Mouse (Mus musculus) heart, embryonic 13.5 days (tissue): ENCODE data around the gene Cys1. TPM values are rescaled to one million over a fixed set of nuclear protein-coding genes. Genes with fewer than 3 reads are reported as not detected.
A peak's percentile ranks its signal among the peaks of the same experiment; 100 is the strongest.

Experiments
- ATAC-seq: fragments of 200-750 bp; cut with Nextera tagmentation; 2 replicates; pipeline ENCODE4 v1.8.0; 2017; ENCODE audit warnings: moderate TSS enrichment; ENCODE audit not compliant: insufficient number of reproducible peaks, low FRiP score, low TSS enrichment; ENCODE audit errors: extremely low read depth
- H3K27ac ChIP-seq: fragments of 300-500 bp; sonication (generic); replicated peaks from 2 replicates; pipeline ENCODE4 v1.5.1; 2015; ENCODE audit warnings: moderate library complexity, mild to moderate bottlenecking, inconsistent platforms
- H3K27me3 ChIP-seq: fragments of 300-500 bp; sonication (generic); replicated peaks from 2 replicates; pipeline ENCODE4 v1.6.1; 2015; ENCODE audit warnings: mild to moderate bottlenecking, inconsistent platforms
- H3K36me3 ChIP-seq: fragments of 300-500 bp; sonication (generic); 2 replicates; pipeline ENCODE4 v1.6.1; 2015; ENCODE audit warnings: mild to moderate bottlenecking, inconsistent platforms
- H3K4me1 ChIP-seq: fragments of 300-500 bp; sonication (generic); 2 replicates; pipeline ENCODE4 v1.6.1; 2015; ENCODE audit warnings: inconsistent platforms
- H3K4me2 ChIP-seq: fragments of 300-500 bp; sonication (generic); 2 replicates; pipeline ENCODE4 v1.6.1; 2015; ENCODE audit warnings: inconsistent platforms, mild to moderate bottlenecking, moderate library complexity
- H3K4me3 ChIP-seq: fragments of 300-500 bp; sonication (generic); 2 replicates; pipeline ENCODE4 v1.5.1; 2015; ENCODE audit warnings: moderate library complexity, mild to moderate bottlenecking, inconsistent platforms
- H3K9ac ChIP-seq: fragments of 300-500 bp; sonication (generic); 2 replicates; pipeline ENCODE4 v1.6.1; 2015; ENCODE audit warnings: inconsistent platforms, mild to moderate bottlenecking, moderate library complexity
- H3K9me3 ChIP-seq: fragments of 300-500 bp; sonication (generic); 2 replicates; pipeline ENCODE4 v1.6.1; 2016; ENCODE audit warnings: inconsistent platforms
- WGBS: fragments of 180-500 bp; shearing (Covaris S2); methylation state at CpG from one replicate; pipeline ENCODE4 v1.1.7; 2015; ENCODE audit warnings: mixed read lengths; 5-methylcytosine and 5-hydroxymethylcytosine counted together
- polyA plus RNA-seq: library from polyadenylated mRNA; unstranded; fragments of >200 nt; fragmentation: Nextera tagmentation; extraction: Ambion mirVana; gene quantifications from 2 replicates; pipeline ENCODE4 v1.2.1, GENCODE M21; 2015

Cys1 gene
- polyA plus RNA-seq, 1 experiment from 2014 or later, result 0.56 TPM

DNA sequence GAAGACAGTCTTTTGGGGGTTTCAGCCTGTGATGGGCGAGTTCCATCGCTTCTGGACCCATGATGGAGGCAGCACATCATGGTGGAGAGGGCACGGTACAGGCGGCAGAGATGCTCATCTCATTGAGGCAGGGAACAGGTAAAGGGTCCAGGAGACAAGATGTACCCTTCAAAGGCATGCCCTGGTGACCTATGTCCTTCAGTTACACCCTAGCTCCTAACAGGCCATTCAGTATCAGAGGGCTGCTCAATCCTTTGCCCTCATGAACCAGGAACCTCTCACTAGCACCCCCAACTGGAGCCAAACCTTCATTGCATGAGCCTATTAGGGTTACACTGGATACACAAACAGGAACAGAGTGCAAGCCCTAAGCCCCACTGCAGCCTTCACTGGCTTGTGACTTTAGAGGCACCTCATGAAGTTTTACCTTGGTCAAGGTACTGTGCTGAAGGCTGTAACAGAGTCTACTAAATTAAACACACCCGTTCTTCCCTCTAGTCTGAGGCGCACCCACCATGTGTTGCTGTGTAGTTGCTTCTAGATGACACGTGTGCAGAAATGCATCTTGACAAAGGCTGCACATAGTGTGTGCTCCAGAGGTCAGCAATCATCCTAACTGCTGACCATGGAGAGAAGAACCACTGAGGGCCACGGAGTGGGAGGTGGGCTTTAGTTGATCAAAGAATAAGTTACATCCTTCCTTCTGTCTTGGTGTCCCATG, 16.0 kb upstream of the Cys1 start:
- Histone ChIP-seq H3K9ac (no peak overlapping the region), H3K27me3 (peaks cover 11% of the 10 kb centered on the region), H3K9me3 (no peaks in the 10 kb centered on the region), H3K4me3 (no peak overlapping the region), H3K4me1 (peaks cover 2% of the 10 kb centered on the region), H3K36me3 (no peaks in the 10 kb centered on the region), H3K4me2 (peak overlapping the region; percentile 13; the same call in 1 of the 2 replicates), H3K27ac (no peak overlapping the region)
- WGBS, result 57% methylated on average over 8 of the region's 8 CpGs
- ATAC-seq, result no peak

DNA sequence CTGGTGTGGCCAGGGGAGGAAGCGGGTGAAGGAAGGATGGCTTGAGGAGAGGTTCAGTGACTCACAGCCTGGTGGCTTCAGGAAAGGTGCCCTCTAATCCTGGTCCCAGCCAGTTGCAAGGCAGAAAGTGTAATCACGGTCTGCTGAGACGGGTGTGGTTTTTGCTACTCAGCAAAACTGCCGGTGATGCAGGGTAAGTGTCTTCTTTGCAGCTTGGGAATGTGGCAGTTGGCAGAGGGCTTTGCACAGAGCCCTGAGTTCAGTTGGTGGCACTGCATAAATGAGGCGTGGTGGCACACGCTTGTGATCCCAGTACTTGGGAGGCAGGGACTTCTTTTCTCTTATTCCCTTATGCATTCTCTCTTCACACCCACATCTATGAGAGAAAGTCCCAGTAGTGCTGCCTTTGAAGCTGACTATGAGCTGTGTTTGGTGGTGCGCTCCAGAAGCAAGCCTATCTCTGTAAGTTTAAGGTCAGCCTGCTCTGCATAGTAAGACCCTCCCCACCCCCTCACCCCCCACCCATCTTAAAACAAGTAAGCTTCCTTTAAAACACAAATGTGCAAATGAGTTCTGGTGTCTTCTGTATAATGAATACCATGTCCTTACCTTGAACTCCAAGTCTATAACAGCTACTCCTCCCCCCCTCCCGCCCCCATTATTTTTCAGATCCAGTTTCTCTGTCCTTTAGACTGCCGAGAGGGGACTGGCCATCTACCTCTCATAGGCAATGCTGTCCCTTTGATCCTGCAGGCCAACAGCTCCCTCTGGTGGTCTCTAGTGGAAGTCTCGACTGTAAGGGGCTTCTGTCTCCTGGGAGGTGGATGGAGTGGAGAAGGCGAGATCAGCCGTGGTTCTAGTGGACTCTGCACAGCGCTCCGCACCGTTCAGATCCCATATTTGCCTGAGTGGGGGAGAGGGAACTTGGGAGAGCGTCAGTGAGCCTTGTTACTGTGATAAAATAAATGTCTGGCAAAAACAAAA, 15.2 kb upstream of the Cys1 start:
- Histone ChIP-seq H3K27ac (no peak overlapping the region), H3K9me3 (no peaks in the 10 kb centered on the region), H3K4me3 (no peak overlapping the region), H3K27me3 (peaks cover 11% of the 10 kb centered on the region), H3K4me2 (peak overlapping the region; percentile 13; the same call in 1 of the 2 replicates), H3K36me3 (no peaks in the 10 kb centered on the region), H3K4me1 (no peaks in the 10 kb centered on the region), H3K9ac (no peak overlapping the region)
- 37% methylated on average over 16 of the region's 16 CpGs for WGBS
- peak; percentile 58; the same call in 1 of the 2 replicates for ATAC-seq

- Histone ChIP-seq H3K4me2 (no peak overlapping the region), H3K27ac (no peak overlapping the region), H3K4me1 (no peaks in the 10 kb centered on the region), H3K9me3 (no peaks in the 10 kb centered on the region), H3K27me3 (peaks cover 17% of the 10 kb centered on the region), H3K36me3 (no peaks in the 10 kb centered on the region), H3K4me3 (no peak overlapping the region), H3K9ac (no peak overlapping the region)
- WGBS, result 81% methylated on average over 3 of the region's 3 CpGs
- ATAC-seq, result no peak
Observed at GRCm38 (mm10) chr12:24690351-24690750, 8.7 kb upstream of the Cys1 start.

GRCm38 (mm10) chr12:24686696-24687346, 5.2 kb upstream of the Cys1 start:
- no peak for ATAC-seq
- no peak overlapping the region for H3K4me2 ChIP-seq
- H3K36me3 ChIP-seq, result no peaks in the 10 kb centered on the region
- WGBS, result 54% methylated on average over 11 of the region's 11 CpGs
- no peak overlapping the region for H3K4me3 ChIP-seq
- no peaks in the 10 kb centered on the region for H3K9me3 ChIP-seq
- H3K4me1 ChIP-seq, result peaks cover 14% of the 10 kb centered on the region
- H3K9ac ChIP-seq, result no peak overlapping the region
- H3K27ac ChIP-seq, result no peak overlapping the region
- H3K27me3 ChIP-seq, result peaks cover 43% of the 10 kb centered on the region

DNA sequence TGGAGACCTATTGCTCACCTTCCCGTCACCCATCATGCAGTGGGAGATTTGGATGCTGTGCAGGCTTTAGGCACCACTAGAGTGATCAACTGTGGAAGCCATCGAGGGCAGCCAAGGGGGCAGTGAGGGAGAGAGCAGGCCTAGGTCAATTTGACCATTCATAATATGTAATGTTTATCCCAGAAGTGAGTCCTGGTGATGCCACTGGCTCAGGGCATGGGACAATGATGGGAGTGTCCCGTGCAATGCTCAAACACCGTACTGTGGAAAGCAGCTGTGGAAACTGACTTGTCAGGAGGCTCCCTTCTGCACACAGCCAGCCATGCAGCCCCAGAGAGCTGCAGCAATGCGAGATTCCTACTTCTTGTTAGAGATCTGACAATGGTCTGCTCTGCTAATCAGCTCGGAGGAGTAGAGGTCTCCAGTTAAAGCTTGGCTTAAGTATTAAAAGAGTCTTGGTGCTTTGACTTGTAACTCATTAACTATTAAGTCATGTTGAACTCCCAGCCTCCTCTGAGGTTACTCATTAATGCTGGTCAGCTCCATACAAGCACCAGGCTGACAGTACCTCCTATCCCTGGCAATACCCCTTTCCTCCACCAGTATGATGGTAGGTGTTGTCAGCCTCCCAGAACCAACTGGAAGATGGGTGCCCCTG, 4.6 kb upstream of the Cys1 start:
- no peaks in the 10 kb centered on the region for H3K9me3 ChIP-seq
- H3K4me2 ChIP-seq, result no peak overlapping the region
- H3K27ac ChIP-seq, result no peak overlapping the region
- H3K27me3 ChIP-seq, result peaks cover 50% of the 10 kb centered on the region
- 69% methylated on average over 6 of the region's 6 CpGs for WGBS
- no peak overlapping the region for H3K9ac ChIP-seq
- no peak for ATAC-seq
- H3K4me1 ChIP-seq, result peaks cover 20% of the 10 kb centered on the region
- no peaks in the 10 kb centered on the region for H3K36me3 ChIP-seq
- no peak overlapping the region for H3K4me3 ChIP-seq

DNA sequence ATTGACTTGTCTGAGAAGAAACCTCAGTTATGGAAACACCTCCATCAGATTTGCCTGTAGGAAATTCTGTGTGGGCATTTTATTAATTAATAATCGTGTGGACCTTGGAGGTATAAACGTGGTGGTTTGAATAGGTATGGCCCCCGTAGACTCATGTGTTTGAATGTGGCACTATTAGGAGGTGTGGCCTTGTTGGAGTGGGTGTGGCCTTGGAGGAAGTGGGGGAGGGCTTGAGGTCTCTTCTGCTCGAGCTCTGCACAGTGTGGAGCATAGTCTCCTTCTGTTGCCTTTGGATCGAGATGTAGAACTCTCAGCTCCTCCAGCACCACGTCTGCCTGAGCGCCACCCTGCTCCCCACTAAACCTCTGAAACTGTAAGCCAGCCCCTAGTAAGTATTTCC, 1.8 kb upstream of the Cys1 start:
- Histone ChIP-seq H3K9me3 (no peaks in the 10 kb centered on the region), H3K36me3 (no peaks in the 10 kb centered on the region), H3K4me2 (no peak overlapping the region), H3K27me3 (peaks cover 77% of the 10 kb centered on the region), H3K4me3 (no peak overlapping the region), H3K27ac (peak overlapping the region; percentile 40; the same call in 1 of the 2 replicates), H3K9ac (no peak overlapping the region), H3K4me1 (peaks cover 32% of the 10 kb centered on the region)
- no peak for ATAC-seq
- 70% methylated on average over 7 of the region's 7 CpGs for WGBS

- 31% methylated on average over 8 of the region's 8 CpGs for WGBS
- Histone ChIP-seq H3K4me3 (no peak overlapping the region), H3K27me3 (peaks cover 77% of the 10 kb centered on the region), H3K9me3 (no peaks in the 10 kb centered on the region), H3K27ac (peak overlapping the region; percentile 40), H3K4me2 (peak overlapping the region; percentile 94), H3K4me1 (peaks cover 32% of the 10 kb centered on the region), H3K36me3 (no peaks in the 10 kb centered on the region), H3K9ac (0 out of 2 replicates have a peak overlapping the region, but pooled peaks have one; percentile 5)
- ATAC-seq, result no peak
Observed at GRCm38 (mm10) chr12:24682563-24682962, 950 bp upstream of the Cys1 start.

DNA sequence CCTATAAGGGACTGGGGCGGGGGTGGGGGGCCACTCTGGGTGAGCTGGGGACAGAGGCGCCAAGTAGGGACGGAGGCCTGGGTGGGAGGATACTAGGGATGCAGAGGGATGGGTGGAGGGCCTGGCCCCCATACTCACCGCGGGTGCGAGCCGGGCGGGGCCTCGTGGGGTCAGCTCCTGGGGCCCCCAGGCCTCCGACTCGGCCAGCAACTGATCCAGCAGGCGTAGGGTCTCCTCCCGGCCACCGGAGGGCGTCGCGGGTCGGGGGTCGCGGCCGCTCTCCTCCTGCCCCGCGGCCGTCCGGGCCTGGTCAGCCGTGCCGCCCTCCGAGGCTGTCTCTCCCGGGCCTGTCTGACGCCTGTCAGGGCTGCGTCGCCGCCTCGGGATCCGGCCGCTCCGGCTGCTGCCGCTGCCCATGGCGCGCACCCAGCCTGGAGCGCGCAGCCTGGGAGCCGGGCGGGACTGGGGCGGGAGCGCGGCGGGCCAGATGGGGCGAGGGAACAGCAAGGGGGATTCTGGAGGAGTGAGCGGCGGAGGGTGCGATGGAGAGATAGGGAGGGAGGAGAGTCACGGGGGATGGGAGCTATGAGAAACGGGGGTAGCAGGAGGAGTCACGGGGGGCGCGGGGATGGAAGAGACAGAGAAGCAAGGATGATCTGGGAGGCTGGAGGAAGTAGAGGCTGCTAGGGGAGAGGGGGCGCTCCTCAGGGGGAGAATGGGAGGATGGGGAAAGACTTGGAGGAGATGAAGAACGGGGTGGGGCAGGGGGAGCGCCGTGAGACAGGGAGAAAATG, 924 bp downstream of the Cys1 start:
- H3K9ac ChIP-seq, result peak overlapping the region; percentile 83
- no peaks in the 10 kb centered on the region for H3K9me3 ChIP-seq
- peaks cover 62% of the 10 kb centered on the region for H3K27me3 ChIP-seq
- peaks cover 32% of the 10 kb centered on the region for H3K4me1 ChIP-seq
- H3K4me3 ChIP-seq, result peak overlapping the region; percentile 65
- H3K4me2 ChIP-seq, result peak overlapping the region; percentile 94
- H3K27ac ChIP-seq, result no peak overlapping the region
- ATAC-seq, result no peak
- no peaks in the 10 kb centered on the region for H3K36me3 ChIP-seq
- 1% methylated on average over 53 of the region's 61 CpGs for WGBS

DNA sequence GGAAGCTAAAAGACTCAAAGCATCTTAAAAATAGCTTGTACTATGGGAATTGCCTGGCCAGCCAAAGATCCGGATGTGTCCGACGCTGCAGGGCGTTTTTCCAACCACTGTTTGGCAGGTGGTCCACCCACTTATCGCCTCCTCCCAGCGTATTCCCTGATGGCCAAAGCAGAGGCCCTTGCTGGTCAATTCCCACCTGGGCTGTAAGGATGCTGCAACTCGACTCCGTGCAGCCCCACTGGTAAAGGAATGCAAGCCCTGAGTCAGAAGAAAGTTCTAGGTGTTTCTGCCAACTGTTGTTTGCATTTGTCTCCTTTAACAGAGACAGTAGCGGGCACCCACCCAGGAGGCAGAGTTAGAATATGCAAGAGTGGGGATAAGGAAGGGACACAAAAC, 1.5 kb downstream of the Cys1 start:
- peaks cover 58% of the 10 kb centered on the region for H3K27me3 ChIP-seq
- ATAC-seq, result no peak

GRCm38 (mm10) chr12:24662131-24662530, 19.5 kb downstream of the Cys1 start:
- no peak overlapping the region for H3K27ac ChIP-seq
- WGBS, result 87% methylated on average over 5 of the region's 5 CpGs
- no peaks in the 10 kb centered on the region for H3K9me3 ChIP-seq
- no peak for ATAC-seq
- no peak overlapping the region for H3K4me2 ChIP-seq
- H3K4me3 ChIP-seq, result no peak overlapping the region
- H3K36me3 ChIP-seq, result peaks cover 73% of the 10 kb centered on the region
- peaks cover 25% of the 10 kb centered on the region for H3K4me1 ChIP-seq
- no peak overlapping the region for H3K9ac ChIP-seq
- no peaks in the 10 kb centered on the region for H3K27me3 ChIP-seq

More for the DNA sequence above, 1.5 kb downstream of the Cys1 start:
- peak overlapping the region; percentile 94 for H3K4me2 ChIP-seq
- WGBS, result 20% methylated on average over 9 of the region's 9 CpGs
- H3K9me3 ChIP-seq, result no peaks in the 10 kb centered on the region
- H3K9ac ChIP-seq, result peak overlapping the region; percentile 83
- no peaks in the 10 kb centered on the region for H3K36me3 ChIP-seq
- H3K27ac ChIP-seq, result no peak overlapping the region
- H3K4me3 ChIP-seq, result peak overlapping the region; percentile 65
- peaks cover 32% of the 10 kb centered on the region for H3K4me1 ChIP-seq
